Mouse (Mus musculus): ENCODE measurements at regions not wholly inside any gene's neighbourhood (a gene's known extent, or its start where the extent isn't known, plus 50 kb on each side); places are given as distances from the start of the nearest gene placed in this dataset.

GRCm38 (mm10) chr1:83661808-83662802, 254.1 kb upstream of the Sphkap start:
- DNase-seq (ENCODE audit: low spot score) = no peak
- Histone ChIP-seq H3K27ac (no peak overlapping the region), H3K36me3 (no peaks in the 10 kb centered on the region), H3K27me3 (ENCODE audit: low read depth, poor library complexity, severe bottlenecking) (no peaks in the 10 kb centered on the region), H3K4me3 (no peak overlapping the region), H3K4me1 (no peaks in the 10 kb centered on the region), H3K9me3 (replicated peaks) (no peaks in the 10 kb centered on the region)
- WGBS = 91% methylated on average over 3 of the region's 3 CpGs

GRCm38 (mm10) chr1:83653661-83654060, 245.7 kb upstream of the Sphkap start:
- Histone ChIP-seq H3K27me3 (ENCODE audit: low read depth, poor library complexity, severe bottlenecking) (no peaks in the 10 kb centered on the region), H3K9me3 (replicated peaks) (no peaks in the 10 kb centered on the region), H3K4me3 (no peak overlapping the region), H3K36me3 (no peaks in the 10 kb centered on the region), H3K27ac (no peak overlapping the region), H3K4me1 (no peaks in the 10 kb centered on the region)
- DNase-seq (ENCODE audit: low spot score) = no peak
- WGBS = 89% methylated on average over 2 of the region's 2 CpGs

- H3K27ac ChIP-seq = no peak overlapping the region
- WGBS = 88% methylated on average over 1 of the region's 1 CpGs
- no peaks in the 10 kb centered on the region for H3K9me3 ChIP-seq (replicated peaks)
- no peak for DNase-seq (ENCODE audit: low spot score)
- no peaks in the 10 kb centered on the region for H3K27me3 ChIP-seq (ENCODE audit: low read depth, poor library complexity, severe bottlenecking)
- H3K4me1 ChIP-seq = no peaks in the 10 kb centered on the region
- no peak overlapping the region for H3K4me3 ChIP-seq
- no peaks in the 10 kb centered on the region for H3K36me3 ChIP-seq
Measured at GRCm38 (mm10) chr1:83645606-83646005, 237.6 kb upstream of the Sphkap start.

GRCm38 (mm10) chr1:83642656-83643055, 234.7 kb upstream of the Sphkap start:
- Histone ChIP-seq H3K4me3 (no peak overlapping the region), H3K4me1 (no peaks in the 10 kb centered on the region), H3K9me3 (replicated peaks) (no peaks in the 10 kb centered on the region), H3K36me3 (no peaks in the 10 kb centered on the region), H3K27ac (no peak overlapping the region), H3K27me3 (ENCODE audit: low read depth, poor library complexity, severe bottlenecking) (no peaks in the 10 kb centered on the region)
- DNase-seq (ENCODE audit: low spot score) = no peak

- Histone ChIP-seq H3K4me1 (no peaks in the 10 kb centered on the region), H3K27ac (no peak overlapping the region), H3K36me3 (no peaks in the 10 kb centered on the region), H3K27me3 (ENCODE audit: low read depth, poor library complexity, severe bottlenecking) (no peaks in the 10 kb centered on the region), H3K9me3 (replicated peaks) (no peaks in the 10 kb centered on the region), H3K4me3 (no peak overlapping the region)
- DNase-seq (ENCODE audit: low spot score) = no peak
- 88% methylated on average over 3 of the region's 3 CpGs for WGBS
Measured at GRCm38 (mm10) chr1:83636051-83636450, 228.1 kb upstream of the Sphkap start.

- no peaks in the 10 kb centered on the region for H3K36me3 ChIP-seq
- DNase-seq (ENCODE audit: low spot score) = no peak
- H3K4me1 ChIP-seq = no peaks in the 10 kb centered on the region
- H3K9me3 ChIP-seq (replicated peaks) = no peaks in the 10 kb centered on the region
- no peaks in the 10 kb centered on the region for H3K27me3 ChIP-seq (ENCODE audit: low read depth, poor library complexity, severe bottlenecking)
- 76% methylated on average over 4 of the region's 4 CpGs for WGBS
- no peak overlapping the region for H3K27ac ChIP-seq
- H3K4me3 ChIP-seq = no peak overlapping the region
Measured at GRCm38 (mm10) chr1:83631798-83632197, 223.8 kb upstream of the Sphkap start.

GRCm38 (mm10) chr1:83631394-83631793, 223.4 kb upstream of the Sphkap start:
- Histone ChIP-seq H3K27ac (no peak overlapping the region), H3K36me3 (no peaks in the 10 kb centered on the region), H3K4me3 (no peak overlapping the region), H3K9me3 (replicated peaks) (no peaks in the 10 kb centered on the region), H3K27me3 (ENCODE audit: low read depth, poor library complexity, severe bottlenecking) (no peaks in the 10 kb centered on the region), H3K4me1 (no peaks in the 10 kb centered on the region)
- 88% methylated on average over 7 of the region's 7 CpGs for WGBS
- no peak for DNase-seq (ENCODE audit: low spot score)

GRCm38 (mm10) chr1:83587258-83587657, 179.3 kb upstream of the Sphkap start:
- Histone ChIP-seq H3K36me3 (no peaks in the 10 kb centered on the region), H3K9me3 (replicated peaks) (no peaks in the 10 kb centered on the region), H3K4me3 (no peak overlapping the region), H3K27me3 (ENCODE audit: low read depth, poor library complexity, severe bottlenecking) (no peaks in the 10 kb centered on the region), H3K27ac (no peak overlapping the region), H3K4me1 (no peaks in the 10 kb centered on the region)
- no peak for DNase-seq (ENCODE audit: low spot score)
- 94% methylated on average over 1 of the region's 1 CpGs for WGBS

- Histone ChIP-seq H3K27ac (no peak overlapping the region), H3K27me3 (ENCODE audit: low read depth, poor library complexity, severe bottlenecking) (no peaks in the 10 kb centered on the region), H3K4me1 (no peaks in the 10 kb centered on the region), H3K4me3 (no peak overlapping the region), H3K36me3 (no peaks in the 10 kb centered on the region), H3K9me3 (replicated peaks) (no peaks in the 10 kb centered on the region)
- DNase-seq (ENCODE audit: low spot score) = no peak
- 87% methylated on average over 4 of the region's 4 CpGs for WGBS
Measured at GRCm38 (mm10) chr1:83583041-83583440, 175.0 kb upstream of the Sphkap start.

- H3K27ac ChIP-seq = no peak overlapping the region
- 83% methylated on average over 5 of the region's 5 CpGs for WGBS
- DNase-seq (ENCODE audit: low spot score) = no peak
- H3K27me3 ChIP-seq (ENCODE audit: low read depth, poor library complexity, severe bottlenecking) = no peaks in the 10 kb centered on the region
- no peaks in the 10 kb centered on the region for H3K36me3 ChIP-seq
- no peaks in the 10 kb centered on the region for H3K9me3 ChIP-seq (replicated peaks)
- no peaks in the 10 kb centered on the region for H3K4me1 ChIP-seq
- no peak overlapping the region for H3K4me3 ChIP-seq
Measured at GRCm38 (mm10) chr1:83569991-83570390, 162.0 kb upstream of the Sphkap start.

GRCm38 (mm10) chr1:83568746-83569145, 160.7 kb upstream of the Sphkap start:
- no peak for DNase-seq (ENCODE audit: low spot score)
- Histone ChIP-seq H3K4me3 (no peak overlapping the region), H3K27me3 (ENCODE audit: low read depth, poor library complexity, severe bottlenecking) (no peaks in the 10 kb centered on the region), H3K36me3 (no peaks in the 10 kb centered on the region), H3K4me1 (no peaks in the 10 kb centered on the region), H3K9me3 (replicated peaks) (no peaks in the 10 kb centered on the region), H3K27ac (no peak overlapping the region)
- WGBS = 97% methylated on average over 1 of the region's 1 CpGs

GRCm38 (mm10) chr1:83551617-83552016, 143.6 kb upstream of the Sphkap start:
- H3K4me3 ChIP-seq = no peak overlapping the region
- no peaks in the 10 kb centered on the region for H3K36me3 ChIP-seq
- DNase-seq (ENCODE audit: low spot score) = no peak
- H3K9me3 ChIP-seq (replicated peaks) = no peaks in the 10 kb centered on the region
- H3K4me1 ChIP-seq = no peaks in the 10 kb centered on the region
- H3K27ac ChIP-seq = no peak overlapping the region
- no peaks in the 10 kb centered on the region for H3K27me3 ChIP-seq (ENCODE audit: low read depth, poor library complexity, severe bottlenecking)

- Histone ChIP-seq H3K36me3 (no peaks in the 10 kb centered on the region), H3K4me3 (no peak overlapping the region), H3K9me3 (replicated peaks) (no peaks in the 10 kb centered on the region), H3K27me3 (ENCODE audit: low read depth, poor library complexity, severe bottlenecking) (no peaks in the 10 kb centered on the region), H3K4me1 (no peaks in the 10 kb centered on the region), H3K27ac (no peak overlapping the region)
- DNase-seq (ENCODE audit: low spot score) = no peak
Measured at GRCm38 (mm10) chr1:83535461-83535860, 127.5 kb upstream of the Sphkap start.

GRCm38 (mm10) chr1:83527803-83528202, 119.8 kb upstream of the Sphkap start:
- no peak for DNase-seq (ENCODE audit: low spot score)
- Histone ChIP-seq H3K36me3 (no peaks in the 10 kb centered on the region), H3K27ac (no peak overlapping the region), H3K4me3 (no peak overlapping the region), H3K9me3 (replicated peaks) (no peaks in the 10 kb centered on the region), H3K27me3 (ENCODE audit: low read depth, poor library complexity, severe bottlenecking) (no peaks in the 10 kb centered on the region), H3K4me1 (no peaks in the 10 kb centered on the region)
- 78% methylated on average over 1 of the region's 1 CpGs for WGBS

Measured in limb, embryonic 10.5 days (tissue).